In the genomic region with DNA sequence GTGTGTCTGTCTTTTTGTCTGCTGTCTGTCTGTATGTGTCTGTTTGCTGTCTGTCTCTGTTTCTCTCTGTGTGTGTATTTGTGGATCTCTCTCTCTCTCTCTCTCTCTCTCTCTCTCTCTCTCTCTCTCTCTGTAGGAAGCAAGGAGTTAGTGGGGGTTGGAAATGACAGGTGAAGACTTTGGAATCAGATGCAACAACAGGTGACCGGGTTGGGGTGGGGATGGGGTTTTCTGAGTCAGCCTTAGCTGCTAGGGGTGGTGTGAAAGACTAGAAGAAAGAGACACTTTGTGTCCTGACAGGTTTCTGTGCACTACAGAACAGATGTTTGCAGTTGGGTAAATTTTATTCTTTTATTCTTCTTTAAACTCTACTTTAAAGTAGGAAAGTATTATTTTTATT, we compare ENCODE assay signal across 25 mouse cellular contexts. TPM values are rescaled to one million over a fixed set of nuclear protein-coding genes. Genes with fewer than 3 reads are reported as not detected.
DNase-seq lines count a peak whose midpoint lies in the region; ATAC-seq and TF ChIP-seq lines count a peak whose summit lies in the region.
"Had no signal": no experiment of that assay in that cellular context is flagged by ENCODE, and none has a peak within 500 bp of the region (broad histone marks: within the 10 kb centered on the region; RNA-seq: fewer than 3 reads in every experiment).

No protein-coding gene starts in this region.

- H3K27me3 ChIP-seq in ES-Bruce4 (ENCODE audit: control insufficient read depth, insufficient read depth, low read length, poor library complexity, severe bottlenecking) (no peaks in the 10 kb centered on the region), myocyte (ENCODE audit: control insufficient read depth, insufficient read depth, insufficient read length) (no peaks in the 10 kb centered on the region)
- H3K27me3 ChIP-seq in intestine, embryonic 16.5 days (replicated peaks; ENCODE audit: control insufficient read depth, insufficient read depth, low read length) = no peaks in the 10 kb centered on the region
- H3K27me3 ChIP-seq: CH12.LX; embryonic facial prominence, embryonic 13.5 days; embryonic facial prominence, embryonic 15.5 days; forebrain, embryonic 12.5 days had no signal

- 52% methylated on average over 1 of the region's 1 CpGs for WGBS in intestine, embryonic 16.5 days

- H3K27ac ChIP-seq in ES-Bruce4 (ENCODE audit: insufficient read depth, low read length) = peak overlapping the region; percentile 90
- no peak overlapping the region for H3K27ac ChIP-seq in intestine, embryonic 16.5 days (ENCODE audit: low read length)
- H3K27ac ChIP-seq: embryonic facial prominence, embryonic 13.5 days; embryonic facial prominence, embryonic 15.5 days; forebrain, embryonic 10.5 days; forebrain, embryonic 12.5 days had no signal

- peak; percentile 78 for ATAC-seq in intestine, embryonic 16.5 days
- ATAC-seq: CD4-positive, CD25-positive, alpha-beta regulatory T cell, adult 4 months; forebrain, embryonic 14.5 days; forebrain, embryonic 16.5 days had no signal

- DNase-seq in layer of hippocampus, adult 18-20 months (ENCODE audit: low spot score in 2 of 2) = no peak
- no peak for DNase-seq in spleen, postnatal 36 days (ENCODE audit: low spot score in 2 of 2)
- no peak for DNase-seq in frontal cortex, postnatal 14 days (ENCODE audit: low spot score in 2 of 2)
- DNase-seq: adrenal gland, adult 2 months; adrenal gland, postnatal 10 days; adrenal gland, postnatal 25 days; cerebellum, adult 11 months; cerebellum, adult 18-20 months; cerebellum, adult 8-10 months; cerebellum, adult 9-11 months; cerebellum, postnatal 14 days; cerebellum, postnatal 36 days; embryo, embryonic 11 days had no signal

- TF ChIP-seq POLR2A in ES-Bruce4 (IDR thresholded peaks at IDR 0.05; ENCODE audit: insufficient read depth, low read length) (no peak), myocyte (IDR thresholded peaks at IDR 0.05; ENCODE audit: insufficient read length, low read depth) (no peak)

- no peak overlapping the region for H3K4me2 ChIP-seq in intestine, embryonic 16.5 days (ENCODE audit: low read depth, low read length)
- peak overlapping the region; percentile 50 for H3K4me2 ChIP-seq in myocyte (ENCODE audit: low read depth)
- H3K4me2 ChIP-seq: embryonic facial prominence, embryonic 13.5 days; embryonic facial prominence, embryonic 15.5 days; forebrain, embryonic 12.5 days had no signal

- H3K4me1 ChIP-seq in ES-Bruce4 (ENCODE audit: control insufficient read depth, insufficient read depth, low read length) = peaks cover 2% of the 10 kb centered on the region
- H3K4me1 ChIP-seq in intestine, embryonic 16.5 days (ENCODE audit: control insufficient read depth, insufficient read depth, low read length) = peaks cover 11% of the 10 kb centered on the region
- H3K4me1 ChIP-seq: embryonic facial prominence, embryonic 15.5 days had no signal

- no peak overlapping the region for H3ac ChIP-seq in myocyte (ENCODE audit: control insufficient read depth, insufficient read length)

- TF ChIP-seq EP300 in ES-Bruce4 (IDR thresholded peaks at IDR 0.05; ENCODE audit: insufficient read depth, low read depth, low read length) = no peak

- H3K79me2 ChIP-seq in myocyte (ENCODE audit: control insufficient read depth, insufficient read depth) = peaks cover 84% of the 10 kb centered on the region

- no peak for TF ChIP-seq CTCF in ES-Bruce4 (IDR thresholded peaks at IDR 0.05; ENCODE audit: low read depth, low read length)

- H3K36me3 ChIP-seq in ES-Bruce4 (ENCODE audit: control insufficient read depth, insufficient read depth, low read length, poor library complexity, severe bottlenecking) (no peaks in the 10 kb centered on the region), myocyte (ENCODE audit: control insufficient read depth, insufficient read depth) (no peaks in the 10 kb centered on the region)
- no peaks in the 10 kb centered on the region for H3K36me3 ChIP-seq in intestine, embryonic 16.5 days (ENCODE audit: control insufficient read depth, insufficient read depth, low read length)
- H3K36me3 ChIP-seq: embryonic facial prominence, embryonic 13.5 days; embryonic facial prominence, embryonic 15.5 days; forebrain, embryonic 10.5 days; forebrain, embryonic 12.5 days had no signal

- H3K9me3 ChIP-seq in ES-Bruce4 (replicated peaks; ENCODE audit: control insufficient read depth, insufficient read depth, low read length, poor library complexity, severe bottlenecking) = no peaks in the 10 kb centered on the region
- no peaks in the 10 kb centered on the region for H3K9me3 ChIP-seq in intestine, embryonic 16.5 days (ENCODE audit: control insufficient read depth, low read length)
- H3K9me3 ChIP-seq: embryonic facial prominence, embryonic 13.5 days; embryonic facial prominence, embryonic 15.5 days; forebrain, embryonic 10.5 days; forebrain, embryonic 12.5 days had no signal

- no peak overlapping the region; the same call in 1 of the 2 replicates for H3K9ac ChIP-seq in ES-Bruce4 (ENCODE audit: low read depth, poor library complexity, severe bottlenecking)
- H3K9ac ChIP-seq in intestine, embryonic 16.5 days (ENCODE audit: low read depth, low read length) = no peak overlapping the region
- H3K9ac ChIP-seq: embryonic facial prominence, embryonic 13.5 days; embryonic facial prominence, embryonic 15.5 days; forebrain, embryonic 12.5 days had no signal

- H3K4me3 ChIP-seq in ES-Bruce4 (ENCODE audit: low read depth, low read length) (no peak overlapping the region), myocyte (no peak overlapping the region)
- no peak overlapping the region for H3K4me3 ChIP-seq in intestine, embryonic 16.5 days (ENCODE audit: low read length)
- H3K4me3 ChIP-seq: embryonic facial prominence, embryonic 13.5 days; embryonic facial prominence, embryonic 15.5 days; erythroblast, embryonic 14.5 days; forebrain, embryonic 10.5 days; forebrain, embryonic 12.5 days had no signal

TF ChIP-seq in myocyte, 11 proteins besides CTCF, POLR2A, EP300 and RAD21:
- TF ChIP-seq MYOG (IDR thresholded peaks at IDR 0.05; ENCODE audit: control insufficient read depth in 1 of 3, insufficient read depth in 1 of 3, insufficient read length in 2 of 3, low read depth in 2 of 3) (peak in 1 of 3 experiments; percentile 63), MAX (IDR thresholded peaks at IDR 0.05; ENCODE audit: low read depth) (no peak), MYOD1 (IDR thresholded peaks at IDR 0.05; ENCODE audit: control insufficient read depth in 1 of 3, insufficient read length in 2 of 3, low read depth in 2 of 3) (peak; percentile 6 to 80 (median 65)), TCF12 (IDR thresholded peaks at IDR 0.05; ENCODE audit: insufficient read depth, poor library complexity, severe bottlenecking) (peak; percentile 80)
TF ChIP-seq in myocyte: peak in this region for 3.

RNA-seq across cellular contexts. Expression of gene Ptprk, which starts 9.0 kb away (rescaled TPM):
- polyA plus RNA-seq in ES-Bruce4 (2011; ENCODE audit: insufficient read depth, insufficient read length, low read depth, missing spikeins) (48.9 and 52.5 TPM in 2 replicates), myocyte (2012; fragmentation: generic; extraction: Trizol) (28.8 TPM)
- 34.6 and 36.7 TPM in 2 replicates for polyA plus RNA-seq in intestine, embryonic 16.5 days (2015; fragmentation: Nextera tagmentation; extraction: Ambion mirVana)
- 10 to 100 TPM; 46.8 to 50.1 TPM for total RNA-seq in layer of hippocampus, adult 18-20 months (2021)
- total RNA-seq: CH12.LX had no signal
- polyA plus RNA-seq: CD4-positive, CD25-positive, alpha-beta regulatory T cell, adult 4 months had no signal
